7 mouse cellular contexts compared by ENCODE assay signal in genomic region chr15:82982724-82983415, GRCm38 (mm10). TPM values are rescaled to one million over a fixed set of nuclear protein-coding genes. Genes with fewer than 3 reads are reported as not detected.
DNase-seq lines count a peak whose midpoint lies in the region; ATAC-seq lines count a peak whose summit lies in the region.

No protein-coding gene starts in this region.

- peak overlapping the region; percentile 77 for H3K27ac ChIP-seq in embryonic facial prominence, embryonic 15.5 days (replicated peaks)
- H3K27ac ChIP-seq in heart, embryonic 15.5 days = no peak overlapping the region
- peak overlapping the region; percentile 84 for H3K27ac ChIP-seq in midbrain, embryonic 11.5 days (ENCODE audit: low read depth, low read length)

- H3K27me3 ChIP-seq in embryonic facial prominence, embryonic 15.5 days = peaks cover 7% of the 10 kb centered on the region
- H3K27me3 ChIP-seq in heart, embryonic 15.5 days = peaks cover 32% of the 10 kb centered on the region
- peaks cover 15% of the 10 kb centered on the region for H3K27me3 ChIP-seq in midbrain, embryonic 11.5 days (ENCODE audit: control insufficient read depth, insufficient read depth, low read length)

- 7% methylated on average over 17 of the region's 18 CpGs for WGBS in embryonic facial prominence, embryonic 15.5 days
- 36% methylated on average over 16 of the region's 18 CpGs for WGBS in heart, embryonic 15.5 days
- 3% methylated on average over 18 of the region's 18 CpGs for WGBS in midbrain, embryonic 11.5 days

- H3K36me3 ChIP-seq in embryonic facial prominence, embryonic 15.5 days = no peaks in the 10 kb centered on the region
- H3K36me3 ChIP-seq in heart, embryonic 15.5 days = no peaks in the 10 kb centered on the region
- no peaks in the 10 kb centered on the region for H3K36me3 ChIP-seq in midbrain, embryonic 11.5 days (ENCODE audit: control insufficient read depth, insufficient read depth, low read length)

- peak; percentile 62 for ATAC-seq in embryonic facial prominence, embryonic 15.5 days (ENCODE audit: insufficient number of reproducible peaks, low FRiP score, low TSS enrichment, low read depth)
- ATAC-seq in heart, embryonic 15.5 days (replicated peaks; ENCODE audit: insufficient number of reproducible peaks, insufficient read depth, low FRiP score, low read depth) = no peak
- peak; percentile 3; the same call in 1 of the 2 replicates for ATAC-seq in midbrain, embryonic 11.5 days (ENCODE audit: low FRiP score)

- H3K4me1 ChIP-seq in embryonic facial prominence, embryonic 15.5 days = peaks cover 53% of the 10 kb centered on the region
- H3K4me1 ChIP-seq in heart, embryonic 15.5 days (replicated peaks) = peaks cover 34% of the 10 kb centered on the region
- peaks cover 45% of the 10 kb centered on the region for H3K4me1 ChIP-seq in midbrain, embryonic 11.5 days (ENCODE audit: control insufficient read depth, insufficient read depth, low read length)

- peak overlapping the region; percentile 30 for H3K4me2 ChIP-seq in embryonic facial prominence, embryonic 15.5 days (replicated peaks)
- H3K4me2 ChIP-seq in heart, embryonic 15.5 days = peak overlapping the region; percentile 38
- peak overlapping the region; percentile 36 for H3K4me2 ChIP-seq in midbrain, embryonic 11.5 days

- peak overlapping the region; percentile 12; the same call in 1 of the 2 replicates for H3K4me3 ChIP-seq in embryonic facial prominence, embryonic 15.5 days (replicated peaks)
- no peak overlapping the region for H3K4me3 ChIP-seq in heart, embryonic 15.5 days
- H3K4me3 ChIP-seq in midbrain, embryonic 11.5 days (ENCODE audit: low read depth, low read length) = no peak overlapping the region; the same call in none of the 2 replicates

- no peaks in the 10 kb centered on the region for H3K9me3 ChIP-seq in embryonic facial prominence, embryonic 15.5 days (replicated peaks)
- no peaks in the 10 kb centered on the region for H3K9me3 ChIP-seq in heart, embryonic 15.5 days (replicated peaks)
- no peaks in the 10 kb centered on the region for H3K9me3 ChIP-seq in midbrain, embryonic 11.5 days (ENCODE audit: control insufficient read depth, low read length)

- no peak overlapping the region for H3K9ac ChIP-seq in embryonic facial prominence, embryonic 15.5 days
- H3K9ac ChIP-seq in heart, embryonic 15.5 days = no peak overlapping the region
- peak overlapping the region; percentile 46 for H3K9ac ChIP-seq in midbrain, embryonic 11.5 days (ENCODE audit: low read length)

- DNase-seq in embryo, embryonic 11 days = peak; percentile 79
- DNase-seq in midbrain, embryonic 11.5 days (ENCODE audit: low spot score, missing footprints) = no peak
- DNase-seq in spleen, postnatal 10 days (ENCODE audit: low spot score in 2 of 2) = no peak
- no peak for DNase-seq in frontal cortex, postnatal 36 days (ENCODE audit: low spot score in 2 of 2)
- no peak for DNase-seq in urinary bladder, postnatal 10 days (ENCODE audit: low spot score)

RNA-seq across cellular contexts. Expression of gene Tcf20, which starts 4.8 kb away (rescaled TPM):
- 10.5 and 11.1 TPM in 2 replicates for polyA plus RNA-seq in embryonic facial prominence, embryonic 15.5 days (2015; fragmentation: Nextera tagmentation; extraction: Ambion mirVana)
- 4.2 and 5.2 TPM in 2 replicates for polyA plus RNA-seq in heart, embryonic 15.5 days (2015; fragmentation: Nextera tagmentation; extraction: Ambion mirVana)
- polyA plus RNA-seq in midbrain, embryonic 11.5 days (2014; fragmentation: Nextera tagmentation; extraction: Ambion mirVana) = 12.3 and 13.5 TPM in 2 replicates

RNA-seq across cellular contexts. Expression of gene Nfam1, which starts 50.2 kb away (rescaled TPM):
- 5.2 and 6.1 TPM in 2 replicates for polyA plus RNA-seq in embryonic facial prominence, embryonic 15.5 days (2015; fragmentation: Nextera tagmentation; extraction: Ambion mirVana)
- 1.8 and 3.9 TPM in 2 replicates for polyA plus RNA-seq in heart, embryonic 15.5 days (2015; fragmentation: Nextera tagmentation; extraction: Ambion mirVana)
- 3.9 and 4.0 TPM in 2 replicates for polyA plus RNA-seq in midbrain, embryonic 11.5 days (2014; fragmentation: Nextera tagmentation; extraction: Ambion mirVana)
